Mouse (Mus musculus): ENCODE results near the gene Gm7271.

The Gm7271 gene

GRCm38 (mm10) chr5:76483811-76484210 lies at the start of gene Gm7271:
Gene Gm7271 (plus strand): TSS chr5:76484040.
- DNase-seq (ENCODE audit: low spot score), result no peak

- DNase-seq (ENCODE audit: low spot score), result no peak
Measured at GRCm38 (mm10) chr5:76437100-76437499, 46.7 kb upstream of the Gm7271 start.

GRCm38 (mm10) chr5:76437696-76438095 lies 46.1 kb upstream of the Gm7271 start:
- no peak for DNase-seq (ENCODE audit: low spot score)

- no peak for DNase-seq (ENCODE audit: low spot score)
Measured at GRCm38 (mm10) chr5:76441431-76441830, 42.4 kb upstream of the Gm7271 start.

- no peak for DNase-seq (ENCODE audit: low spot score)
Measured at GRCm38 (mm10) chr5:76474931-76475330, 8.9 kb upstream of the Gm7271 start.

- DNase-seq (ENCODE audit: low spot score), result no peak
Measured at GRCm38 (mm10) chr5:76476873-76477272, 7.0 kb upstream of the Gm7271 start.

GRCm38 (mm10) chr5:76477764-76478163 lies 6.1 kb upstream of the Gm7271 start:
- DNase-seq (ENCODE audit: low spot score), result no peak

- no peak for DNase-seq (ENCODE audit: low spot score)
Measured at GRCm38 (mm10) chr5:76495126-76495525, 11.3 kb downstream of the Gm7271 start.

GRCm38 (mm10) chr5:76522446-76522845 lies 38.6 kb downstream of the Gm7271 start:
- no peak for DNase-seq (ENCODE audit: low spot score)

GRCm38 (mm10) chr5:76524623-76525022 lies 40.8 kb downstream of the Gm7271 start:
- DNase-seq (ENCODE audit: low spot score), result no peak

GRCm38 (mm10) chr5:76525066-76525465 lies 41.2 kb downstream of the Gm7271 start:
- no peak for DNase-seq (ENCODE audit: low spot score)

- no peak for DNase-seq (ENCODE audit: low spot score)
Measured at GRCm38 (mm10) chr5:76525829-76526228, 42.0 kb downstream of the Gm7271 start.

- DNase-seq (ENCODE audit: low spot score), result peak; percentile 89
Measured at GRCm38 (mm10) chr5:76529040-76529703, 45.3 kb downstream of the Gm7271 start, which contains the start of gene Exoc1. Gene Exoc1 (plus strand): TSS chr5:76529311.

- no peak for DNase-seq (ENCODE audit: low spot score)
Measured at GRCm38 (mm10) chr5:76529704-76530066, 45.8 kb downstream of the Gm7271 start.

GRCm38 (mm10) chr5:76533186-76533585 lies 49.3 kb downstream of the Gm7271 start:
- no peak for DNase-seq (ENCODE audit: low spot score)

GRCm38 (mm10) chr5:76536231-76536630 lies 52.4 kb downstream of the Gm7271 start:
- DNase-seq (ENCODE audit: low spot score), result no peak

GRCm38 (mm10) chr5:76537578-76537977 lies 53.7 kb downstream of the Gm7271 start:
- DNase-seq (ENCODE audit: low spot score), result no peak

GRCm38 (mm10) chr5:76540181-76540580 lies 56.3 kb downstream of the Gm7271 start:
- peak; percentile 28 for DNase-seq (ENCODE audit: low spot score)

- DNase-seq (ENCODE audit: low spot score), result no peak
Measured at GRCm38 (mm10) chr5:76540842-76541241, 57.0 kb downstream of the Gm7271 start.

- no peak for DNase-seq (ENCODE audit: low spot score)
Measured at GRCm38 (mm10) chr5:76543200-76543599, 59.4 kb downstream of the Gm7271 start.

GRCm38 (mm10) chr5:76550426-76550825 lies 66.6 kb downstream of the Gm7271 start:
- no peak for DNase-seq (ENCODE audit: low spot score)

GRCm38 (mm10) chr5:76565321-76565720 lies 81.5 kb downstream of the Gm7271 start:
- peak; percentile 58 for DNase-seq (ENCODE audit: low spot score)
